Mouse (Mus musculus): ENCODE results near the gene Vav2. TPM values are rescaled to one million over a fixed set of nuclear protein-coding genes. Genes with fewer than 3 reads are reported as not detected.
A peak's percentile ranks its signal among the peaks of the same experiment; 100 is the strongest.

The Vav2 gene
- polyA plus RNA-seq, 1 experiment: 18.8 TPM

DNA sequence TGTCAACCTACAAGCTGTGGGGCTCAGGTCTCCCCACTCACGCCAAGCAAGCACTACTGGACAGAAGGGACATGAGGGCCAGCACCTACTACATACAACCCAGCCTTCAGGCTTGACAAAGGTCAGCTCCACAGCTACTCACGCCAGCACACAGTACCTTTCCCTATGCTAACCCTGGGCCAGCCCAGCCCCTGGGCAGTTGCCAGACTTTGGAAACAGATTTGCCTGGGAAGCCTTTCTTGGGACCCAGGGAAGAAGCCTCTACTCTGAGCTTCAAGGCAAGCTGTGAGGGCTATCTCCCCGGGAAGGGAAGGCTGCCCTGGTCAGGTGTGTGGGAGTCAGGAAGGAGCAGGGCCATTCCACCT lies 43.1 kb upstream of the Vav2 start:
- H3K4me1 ChIP-seq (ENCODE audit: control insufficient read depth, insufficient read depth, low read length): peaks cover 26% of the 10 kb centered on the region

DNA sequence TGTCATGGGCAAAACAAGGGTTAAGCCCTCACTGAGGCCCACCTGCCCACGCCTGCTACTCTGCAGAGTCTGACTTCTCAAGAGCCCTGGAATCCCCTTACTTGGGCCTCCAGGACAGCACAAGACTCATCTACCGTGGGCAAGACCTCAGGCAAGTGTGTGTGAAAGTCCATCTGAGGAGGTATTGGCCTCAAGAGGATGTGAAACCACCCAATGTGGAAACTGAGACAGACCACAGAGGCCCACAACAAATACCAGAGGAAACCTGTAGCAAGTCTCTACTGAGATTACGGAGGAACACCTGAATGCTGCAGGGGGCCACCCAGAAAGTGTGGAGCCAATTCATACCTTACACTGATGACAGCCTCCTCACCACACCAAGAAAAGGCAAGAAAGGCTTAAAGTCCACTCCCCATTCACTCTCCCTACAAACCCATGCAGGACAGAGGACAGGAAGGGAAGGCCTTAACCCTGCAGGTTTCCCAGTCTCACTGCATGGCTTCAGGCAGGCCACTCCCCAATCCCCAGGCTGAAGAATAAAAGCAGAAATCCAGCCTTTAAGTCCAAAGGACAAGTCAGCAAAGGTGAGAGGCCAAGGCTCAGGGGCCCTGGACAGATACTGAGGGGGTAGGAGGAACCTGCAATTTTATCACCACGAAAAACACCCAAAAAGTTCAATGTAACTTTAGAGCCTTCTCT lies 42.6 kb upstream of the Vav2 start:
- WGBS: 26% methylated on average over 4 of the region's 4 CpGs
- H3K4me1 ChIP-seq (ENCODE audit: control insufficient read depth, insufficient read depth, low read length): peaks cover 26% of the 10 kb centered on the region
- no peak for TF ChIP-seq POLR2A (IDR thresholded peaks at IDR 0.05; ENCODE audit: borderline replicate concordance, control insufficient read depth, low read depth, low read length)
- no peak for TF ChIP-seq CTCF (IDR thresholded peaks at IDR 0.05; ENCODE audit: control insufficient read depth, insufficient read depth, low read length)
- H3K27ac ChIP-seq (ENCODE audit: control insufficient read depth, insufficient read depth, low read depth, low read length, poor library complexity): peak overlapping the region; percentile 48
- peak overlapping the region; percentile 4 for H3K4me3 ChIP-seq (replicated peaks; ENCODE audit: control insufficient read depth, low read depth, low read length)

More for the DNA sequence above, 43.1 kb upstream of the Vav2 start:
- Histone ChIP-seq H3K27ac (ENCODE audit: control insufficient read depth, insufficient read depth, low read depth, low read length, poor library complexity) (peak overlapping the region; percentile 48), H3K4me3 (replicated peaks; ENCODE audit: control insufficient read depth, low read depth, low read length) (no peak overlapping the region)
- 63% methylated on average over 3 of the region's 3 CpGs for WGBS
- TF ChIP-seq CTCF (IDR thresholded peaks at IDR 0.05; ENCODE audit: control insufficient read depth, insufficient read depth, low read length): no peak
- TF ChIP-seq POLR2A (IDR thresholded peaks at IDR 0.05; ENCODE audit: borderline replicate concordance, control insufficient read depth, low read depth, low read length): no peak

- TF ChIP-seq POLR2A (IDR thresholded peaks at IDR 0.05; ENCODE audit: borderline replicate concordance, control insufficient read depth, low read depth, low read length) (no peak), CTCF (IDR thresholded peaks at IDR 0.05; ENCODE audit: control insufficient read depth, insufficient read depth, low read length) (no peak)
- Histone ChIP-seq H3K4me3 (replicated peaks; ENCODE audit: control insufficient read depth, low read depth, low read length) (no peak overlapping the region), H3K27ac (ENCODE audit: control insufficient read depth, insufficient read depth, low read depth, low read length, poor library complexity) (no peak overlapping the region), H3K4me1 (ENCODE audit: control insufficient read depth, insufficient read depth, low read length) (no peaks in the 10 kb centered on the region; the same call in 1 of the 2 replicates)
- 90% methylated on average over 4 of the region's 4 CpGs for WGBS
Observed at GRCm38 (mm10) chr2:27462901-27463300, 36.1 kb upstream of the Vav2 start.

GRCm38 (mm10) chr2:27461881-27462660 lies 35.2 kb upstream of the Vav2 start:
- TF ChIP-seq CTCF (IDR thresholded peaks at IDR 0.05; ENCODE audit: control insufficient read depth, insufficient read depth, low read length) (no peak), POLR2A (IDR thresholded peaks at IDR 0.05; ENCODE audit: borderline replicate concordance, control insufficient read depth, low read depth, low read length) (no peak)
- WGBS: 88% methylated on average over 4 of the region's 4 CpGs
- H3K27ac ChIP-seq (ENCODE audit: control insufficient read depth, insufficient read depth, low read depth, low read length, poor library complexity): no peak overlapping the region

GRCm38 (mm10) chr2:27460651-27461050 lies 33.8 kb upstream of the Vav2 start:
- H3K4me1 ChIP-seq (ENCODE audit: control insufficient read depth, insufficient read depth, low read length): no peaks in the 10 kb centered on the region
- H3K27ac ChIP-seq (ENCODE audit: control insufficient read depth, insufficient read depth, low read depth, low read length, poor library complexity): no peak overlapping the region
- 63% methylated on average over 9 of the region's 9 CpGs for WGBS
- TF ChIP-seq CTCF (IDR thresholded peaks at IDR 0.05; ENCODE audit: control insufficient read depth, insufficient read depth, low read length) (no peak), POLR2A (IDR thresholded peaks at IDR 0.05; ENCODE audit: borderline replicate concordance, control insufficient read depth, low read depth, low read length) (no peak)
- H3K4me3 ChIP-seq (replicated peaks; ENCODE audit: control insufficient read depth, low read depth, low read length): no peak overlapping the region

More at GRCm38 (mm10) chr2:27461881-27462660, 35.2 kb upstream of the Vav2 start:
- Histone ChIP-seq H3K4me3 (replicated peaks; ENCODE audit: control insufficient read depth, low read depth, low read length) (no peak overlapping the region), H3K4me1 (ENCODE audit: control insufficient read depth, insufficient read depth, low read length) (no peaks in the 10 kb centered on the region; the same call in 1 of the 2 replicates)

GRCm38 (mm10) chr2:27460163-27460562 lies 33.3 kb upstream of the Vav2 start:
- Histone ChIP-seq H3K4me3 (replicated peaks; ENCODE audit: control insufficient read depth, low read depth, low read length) (no peak overlapping the region), H3K27ac (ENCODE audit: control insufficient read depth, insufficient read depth, low read depth, low read length, poor library complexity) (no peak overlapping the region), H3K4me1 (ENCODE audit: control insufficient read depth, insufficient read depth, low read length) (no peaks in the 10 kb centered on the region)
- WGBS: 91% methylated on average over 5 of the region's 5 CpGs
- TF ChIP-seq CTCF (IDR thresholded peaks at IDR 0.05; ENCODE audit: control insufficient read depth, insufficient read depth, low read length): no peak
- no peak for TF ChIP-seq POLR2A (IDR thresholded peaks at IDR 0.05; ENCODE audit: borderline replicate concordance, control insufficient read depth, low read depth, low read length)

DNA sequence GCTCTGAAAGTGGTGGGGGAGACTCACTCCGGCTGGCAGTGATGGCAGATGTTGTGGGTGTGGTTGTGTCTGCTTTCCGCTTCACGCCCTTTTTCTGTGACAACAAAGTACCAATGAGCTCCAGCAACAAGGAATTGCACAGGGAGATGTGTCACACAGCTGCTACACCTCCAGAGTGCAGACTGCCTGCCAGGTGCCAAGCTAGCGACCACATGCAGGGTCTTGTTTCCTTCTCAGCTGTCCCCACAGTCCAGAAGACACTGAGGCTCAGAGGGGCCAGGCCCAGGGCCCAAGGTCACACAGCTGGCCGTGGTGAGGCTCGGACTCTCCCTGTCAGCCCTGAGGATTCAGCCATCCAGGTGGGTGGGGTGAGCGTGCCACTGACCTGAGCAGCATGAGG lies 32.9 kb upstream of the Vav2 start:
- no peak for TF ChIP-seq POLR2A (IDR thresholded peaks at IDR 0.05; ENCODE audit: borderline replicate concordance, control insufficient read depth, low read depth, low read length)
- TF ChIP-seq CTCF (IDR thresholded peaks at IDR 0.05; ENCODE audit: control insufficient read depth, insufficient read depth, low read length): no peak
- WGBS: 90% methylated on average over 7 of the region's 7 CpGs
- no peak overlapping the region for H3K27ac ChIP-seq (ENCODE audit: control insufficient read depth, insufficient read depth, low read depth, low read length, poor library complexity)
- H3K4me3 ChIP-seq (replicated peaks; ENCODE audit: control insufficient read depth, low read depth, low read length): no peak overlapping the region
- H3K4me1 ChIP-seq (ENCODE audit: control insufficient read depth, insufficient read depth, low read length): no peaks in the 10 kb centered on the region

DNA sequence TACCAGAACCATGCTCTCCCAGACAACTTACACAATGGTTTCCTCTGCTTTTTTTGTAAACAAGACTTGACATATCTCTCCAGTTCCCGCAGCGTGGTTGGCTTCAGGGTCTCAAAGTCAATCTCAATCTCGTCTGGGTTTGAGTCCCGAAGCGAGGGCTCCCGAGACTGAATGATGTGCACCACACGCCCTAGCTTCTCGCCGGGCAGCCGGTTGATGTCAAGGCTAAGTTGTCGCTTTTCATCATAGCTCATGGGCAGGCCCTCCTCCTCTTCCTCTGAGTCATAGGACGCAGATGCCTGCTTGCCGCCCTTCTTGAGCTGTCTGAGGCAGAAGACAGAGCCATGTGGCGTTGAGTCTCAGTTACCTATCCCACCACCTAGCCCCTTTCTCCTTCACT lies 23.4 kb upstream of the Vav2 start:
- 92% methylated on average over 14 of the region's 14 CpGs for WGBS
- H3K27ac ChIP-seq (ENCODE audit: control insufficient read depth, insufficient read depth, low read depth, low read length, poor library complexity): no peak overlapping the region
- no peak for TF ChIP-seq POLR2A (IDR thresholded peaks at IDR 0.05; ENCODE audit: borderline replicate concordance, control insufficient read depth, low read depth, low read length)
- TF ChIP-seq CTCF (IDR thresholded peaks at IDR 0.05; ENCODE audit: control insufficient read depth, insufficient read depth, low read length): no peak

More for the DNA sequence above, 23.4 kb upstream of the Vav2 start:
- no peaks in the 10 kb centered on the region for H3K4me1 ChIP-seq (ENCODE audit: control insufficient read depth, insufficient read depth, low read length)
- H3K4me3 ChIP-seq (replicated peaks; ENCODE audit: control insufficient read depth, low read depth, low read length): no peak overlapping the region

All from bone marrow, adult 2 months (tissue).